Mouse (Mus musculus): ENCODE data around the gene Rhbdd2.

DNA sequence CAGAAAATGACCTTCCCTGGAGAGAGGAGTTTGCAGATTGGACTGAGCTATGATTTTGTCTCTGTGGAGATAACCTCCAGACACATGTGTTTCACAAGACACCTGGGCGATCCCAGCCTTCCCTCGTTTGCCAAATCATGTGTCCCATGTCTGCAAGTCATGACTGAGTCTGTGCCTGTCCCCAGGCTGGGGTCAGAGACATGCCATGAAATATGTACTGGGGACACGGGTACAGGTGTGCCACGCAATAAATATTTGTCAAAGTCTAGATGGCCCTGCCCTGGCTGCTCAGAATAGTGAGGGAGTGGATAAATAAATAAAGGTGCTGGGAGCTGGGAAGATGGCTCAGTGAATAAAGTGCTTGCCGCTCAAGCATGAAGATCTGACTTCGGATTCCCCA lies 13.6 kb downstream of the Rhbdd2 start:
- TF ChIP-seq CTCF (IDR thresholded peaks at IDR 0.05) (no peak), POLR2A (IDR thresholded peaks at IDR 0.05; ENCODE audit: insufficient read depth, low read depth, low read length) (no peak)
